18 mouse cellular contexts compared by ENCODE assay signal in genomic region chr19:56976515-56976914, GRCm38 (mm10). TPM values are rescaled to one million over a fixed set of nuclear protein-coding genes. Genes with fewer than 3 reads are reported as not detected.
DNase-seq lines count a peak whose midpoint lies in the region; ATAC-seq and TF ChIP-seq lines count a peak whose summit lies in the region.
"Had no signal": no experiment of that assay in that cellular context is flagged by ENCODE, and none has a peak within 500 bp of the region (broad histone marks: within the 10 kb centered on the region; RNA-seq: fewer than 3 reads in every experiment).

No protein-coding gene starts in this region.

- H3K4me1 ChIP-seq in heart, adult 2 months (ENCODE audit: control insufficient read depth, insufficient read depth, low read length), result peaks cover 3% of the 10 kb centered on the region
- H3K4me1 ChIP-seq in limb, embryonic 15.5 days, result peaks cover 16% of the 10 kb centered on the region
- peaks cover 11% of the 10 kb centered on the region for H3K4me1 ChIP-seq in limb, embryonic 10.5 days
- peaks cover 24% of the 10 kb centered on the region for H3K4me1 ChIP-seq in neural tube, embryonic 13.5 days (replicated peaks)
- H3K4me1 ChIP-seq in stomach, postnatal 0 days (replicated peaks; ENCODE audit: control insufficient read depth, insufficient read depth), result peaks cover 5% of the 10 kb centered on the region; the same call in 1 of the 2 replicates
- H3K4me1 ChIP-seq: megakaryocyte, embryonic 14.5 days had no signal

- WGBS in heart, adult 2 months, result 86% methylated on average over 5 of the region's 5 CpGs
- 89% methylated on average over 5 of the region's 5 CpGs for WGBS in limb, embryonic 15.5 days
- 94% methylated on average over 5 of the region's 5 CpGs for WGBS in limb, embryonic 10.5 days
- 83% methylated on average over 5 of the region's 5 CpGs for WGBS in neural tube, embryonic 13.5 days
- WGBS in stomach, postnatal 0 days, result 88% methylated on average over 5 of the region's 5 CpGs

- no peak overlapping the region for H3K4me3 ChIP-seq in heart, adult 2 months
- no peak overlapping the region for H3K4me3 ChIP-seq in limb, embryonic 15.5 days
- no peak overlapping the region for H3K4me3 ChIP-seq in limb, embryonic 10.5 days
- H3K4me3 ChIP-seq in neural tube, embryonic 13.5 days, result no peak overlapping the region
- no peak overlapping the region for H3K4me3 ChIP-seq in stomach, postnatal 0 days (ENCODE audit: low read depth, low read length)
- H3K4me3 ChIP-seq: embryonic facial prominence, embryonic 13.5 days; heart, embryonic 15.5 days; left cerebral cortex, adult 2 months; megakaryocyte, embryonic 14.5 days had no signal

- H3K79me2 ChIP-seq in heart, adult 2 months (replicated peaks; ENCODE audit: control insufficient read depth, insufficient read depth, low read length), result no peaks in the 10 kb centered on the region

- intact Hi-C loops in heart, adult 2 months (cut with DNase I), result no loop called here

- no peak for DNase-seq in heart, adult 2 months
- DNase-seq in heart, postnatal 4 days, result no peak
- no peak for DNase-seq in limb, embryonic 10.5 days (ENCODE audit: low spot score)
- DNase-seq in neural tube, embryonic 10.5 days (ENCODE audit: extremely low spot score, low spot score), result no peak
- no peak for DNase-seq in stomach, postnatal 0 days (ENCODE audit: low spot score)
- DNase-seq in cerebellum, adult 18-20 months, result no peak
- DNase-seq: kidney, adult 11 months; right cerebral cortex, postnatal 14 days; thymus, adult 18-20 months; thymus, postnatal 4 days had no signal

- TF ChIP-seq CTCF in heart, adult 2 months (IDR thresholded peaks at IDR 0.05), result no peak
- no peak for TF ChIP-seq CTCF in stomach, postnatal 0 days (IDR thresholded peaks at IDR 0.05; ENCODE audit: low read depth)

- no peak for TF ChIP-seq EP300 in heart, adult 2 months (IDR thresholded peaks at IDR 0.05; ENCODE audit: insufficient read depth, low read depth, low read length)
- no peak for TF ChIP-seq EP300 in stomach, postnatal 0 days (optimal IDR thresholded peaks at IDR 0.05)

- H3K4me2 ChIP-seq in limb, embryonic 15.5 days, result no peak overlapping the region
- H3K4me2 ChIP-seq in neural tube, embryonic 13.5 days, result no peak overlapping the region
- H3K4me2 ChIP-seq in stomach, postnatal 0 days (replicated peaks; ENCODE audit: low read depth), result no peak overlapping the region
- H3K4me2 ChIP-seq: embryonic facial prominence, embryonic 13.5 days; heart, embryonic 15.5 days; liver, embryonic 11.5 days had no signal

- no peaks in the 10 kb centered on the region for H3K9me3 ChIP-seq in limb, embryonic 15.5 days
- no peaks in the 10 kb centered on the region for H3K9me3 ChIP-seq in limb, embryonic 10.5 days (replicated peaks)
- H3K9me3 ChIP-seq in neural tube, embryonic 13.5 days, result no peaks in the 10 kb centered on the region
- H3K9me3 ChIP-seq in stomach, postnatal 0 days (ENCODE audit: control insufficient read depth, low read length), result no peaks in the 10 kb centered on the region
- H3K9me3 ChIP-seq: embryonic facial prominence, embryonic 13.5 days; heart, embryonic 15.5 days; megakaryocyte, embryonic 14.5 days had no signal

- H3K9ac ChIP-seq in heart, adult 2 months (ENCODE audit: low read depth, low read length), result no peak overlapping the region
- H3K9ac ChIP-seq in limb, embryonic 15.5 days, result no peak overlapping the region
- no peak overlapping the region for H3K9ac ChIP-seq in neural tube, embryonic 13.5 days
- no peak overlapping the region for H3K9ac ChIP-seq in stomach, postnatal 0 days (ENCODE audit: low read length)
- H3K9ac ChIP-seq: embryonic facial prominence, embryonic 13.5 days; heart, embryonic 15.5 days had no signal

- H3K36me3 ChIP-seq in heart, adult 2 months (ENCODE audit: control insufficient read depth, insufficient read depth, low read length), result no peaks in the 10 kb centered on the region
- H3K36me3 ChIP-seq in limb, embryonic 15.5 days, result no peaks in the 10 kb centered on the region
- no peaks in the 10 kb centered on the region for H3K36me3 ChIP-seq in limb, embryonic 10.5 days
- no peaks in the 10 kb centered on the region for H3K36me3 ChIP-seq in neural tube, embryonic 13.5 days
- H3K36me3 ChIP-seq in stomach, postnatal 0 days (ENCODE audit: control insufficient read depth, insufficient read depth, low read length), result no peaks in the 10 kb centered on the region
- H3K36me3 ChIP-seq: embryonic facial prominence, embryonic 13.5 days; heart, embryonic 15.5 days had no signal

- no peak for ATAC-seq in limb, embryonic 15.5 days (ENCODE audit: insufficient number of reproducible peaks, low FRiP score, low TSS enrichment, low read depth)
- ATAC-seq in neural tube, embryonic 13.5 days (ENCODE audit: low read depth), result no peak; the same call in 1 of the 2 replicates
- no peak for ATAC-seq in stomach, postnatal 0 days (ENCODE audit: low FRiP score, low TSS enrichment)

- no peaks in the 10 kb centered on the region for H3K27me3 ChIP-seq in heart, adult 2 months (ENCODE audit: control insufficient read depth, insufficient read depth, low read length)
- H3K27me3 ChIP-seq in limb, embryonic 15.5 days, result no peaks in the 10 kb centered on the region
- no peaks in the 10 kb centered on the region for H3K27me3 ChIP-seq in limb, embryonic 10.5 days (ENCODE audit: low read depth, poor library complexity, severe bottlenecking)
- no peaks in the 10 kb centered on the region for H3K27me3 ChIP-seq in neural tube, embryonic 13.5 days
- no peaks in the 10 kb centered on the region for H3K27me3 ChIP-seq in stomach, postnatal 0 days (ENCODE audit: control insufficient read depth, insufficient read depth, low read length)
- H3K27me3 ChIP-seq: embryonic facial prominence, embryonic 13.5 days; heart, embryonic 15.5 days had no signal

- peak overlapping the region; percentile 60; the same call in 1 of the 2 replicates for H3K27ac ChIP-seq in heart, adult 2 months
- H3K27ac ChIP-seq in limb, embryonic 15.5 days, result peak overlapping the region; percentile 70; the same call in 1 of the 2 replicates
- H3K27ac ChIP-seq in limb, embryonic 10.5 days, result no peak overlapping the region
- H3K27ac ChIP-seq in neural tube, embryonic 13.5 days (replicated peaks), result peak overlapping the region; percentile 59
- H3K27ac ChIP-seq in stomach, postnatal 0 days (replicated peaks), result peak overlapping the region; percentile 89
- H3K27ac ChIP-seq: embryonic facial prominence, embryonic 13.5 days had no signal

- TF ChIP-seq POLR2A in heart, adult 2 months (IDR thresholded peaks at IDR 0.05; ENCODE audit: insufficient read depth, low read depth, low read length), result no peak

RNA-seq across cellular contexts. Expression of gene Afap1l2, which starts 31.5 kb away (rescaled TPM):
- 1 to 10 TPM; 3.6 TPM for total RNA-seq in heart, adult 2 months (2021)
- 1.8 and 2.9 TPM in 2 replicates for polyA plus RNA-seq in heart, adult 2 months (2012; rRNA removed)
- 10 to 100 TPM; 10.1 to 11.9 TPM for total RNA-seq in heart, postnatal 4 days (2021)
- polyA plus RNA-seq in limb, embryonic 15.5 days (2015; fragmentation: Nextera tagmentation; extraction: Ambion mirVana), result 12.0 and 12.9 TPM in 2 replicates
- polyA plus RNA-seq in limb, embryonic 10.5 days (2016; fragmentation: Nextera tagmentation; extraction: Ambion mirVana), result 0.51 and 1.1 TPM in 2 replicates
- polyA plus RNA-seq in neural tube, embryonic 13.5 days (2015; fragmentation: Nextera tagmentation; extraction: Ambion mirVana), result 17.7 and 18.7 TPM in 2 replicates
- polyA plus RNA-seq in stomach, postnatal 0 days (2015; fragmentation: Nextera tagmentation; extraction: Ambion mirVana), result 9.0 and 11.0 TPM in 2 replicates
- total RNA-seq: hematopoietic stem cell, adult 5-6 weeks had no signal
